Mouse (Mus musculus): ENCODE data around the gene Dlg2. TPM values are rescaled to one million over a fixed set of nuclear protein-coding genes. Genes with fewer than 3 reads are reported as not detected.

Gene Dlg2
- polyA plus RNA-seq, 1 experiment, result 1.3 TPM

- DNase-seq, result no peak
- H3K4me3 ChIP-seq (replicated peaks; ENCODE audit: extremely low read depth, low read depth, low read length), result no peak overlapping the region
- 82% methylated on average over 5 of the region's 5 CpGs for WGBS
These were observed 1527.4 kb downstream of the Dlg2 start for GRCm38 (mm10) chr7:92003769-92004455.

GRCm38 (mm10) chr7:92005681-92006425 is 1529.4 kb downstream of the Dlg2 start:
- TF ChIP-seq CTCF (IDR thresholded peaks at IDR 0.05; ENCODE audit: insufficient read depth, low read length) (no peak), POLR2A (IDR thresholded peaks at IDR 0.05; ENCODE audit: borderline replicate concordance, extremely low read depth, low read depth, low read length) (no peak)
- Histone ChIP-seq H3K4me1 (ENCODE audit: control insufficient read depth, insufficient read depth, low read length) (no peaks in the 10 kb centered on the region), H3K4me3 (replicated peaks; ENCODE audit: extremely low read depth, low read depth, low read length) (no peak overlapping the region)
- no peak for DNase-seq
- WGBS, result 74% methylated on average over 4 of the region's 4 CpGs

More at GRCm38 (mm10) chr7:92003769-92004455, 1527.4 kb downstream of the Dlg2 start:
- no peaks in the 10 kb centered on the region for H3K4me1 ChIP-seq (ENCODE audit: control insufficient read depth, insufficient read depth, low read length)
- no peak for TF ChIP-seq CTCF (IDR thresholded peaks at IDR 0.05; ENCODE audit: insufficient read depth, low read length)
- TF ChIP-seq POLR2A (IDR thresholded peaks at IDR 0.05; ENCODE audit: borderline replicate concordance, extremely low read depth, low read depth, low read length), result no peak

GRCm38 (mm10) chr7:92008702-92009101 is 1532.2 kb downstream of the Dlg2 start:
- Histone ChIP-seq H3K4me3 (replicated peaks; ENCODE audit: extremely low read depth, low read depth, low read length) (no peak overlapping the region), H3K4me1 (ENCODE audit: control insufficient read depth, insufficient read depth, low read length) (no peaks in the 10 kb centered on the region)
- TF ChIP-seq POLR2A (IDR thresholded peaks at IDR 0.05; ENCODE audit: borderline replicate concordance, extremely low read depth, low read depth, low read length) (no peak), CTCF (IDR thresholded peaks at IDR 0.05; ENCODE audit: insufficient read depth, low read length) (no peak)
- WGBS, result 89% methylated on average over 1 of the region's 1 CpGs
- no peak for DNase-seq

GRCm38 (mm10) chr7:92024928-92025327 is 1548.5 kb downstream of the Dlg2 start:
- DNase-seq, result no peak
- Histone ChIP-seq H3K4me1 (ENCODE audit: control insufficient read depth, insufficient read depth, low read length) (no peaks in the 10 kb centered on the region), H3K4me3 (replicated peaks; ENCODE audit: extremely low read depth, low read depth, low read length) (no peak overlapping the region)
- no peak for TF ChIP-seq POLR2A (IDR thresholded peaks at IDR 0.05; ENCODE audit: borderline replicate concordance, extremely low read depth, low read depth, low read length)
- no peak for TF ChIP-seq CTCF (IDR thresholded peaks at IDR 0.05; ENCODE audit: insufficient read depth, low read length)
- WGBS, result 70% methylated on average over 1 of the region's 1 CpGs

GRCm38 (mm10) chr7:92025465-92026056 is 1549.1 kb downstream of the Dlg2 start:
- no peak for TF ChIP-seq POLR2A (IDR thresholded peaks at IDR 0.05; ENCODE audit: borderline replicate concordance, extremely low read depth, low read depth, low read length)
- no peak for TF ChIP-seq CTCF (IDR thresholded peaks at IDR 0.05; ENCODE audit: insufficient read depth, low read length)
- no peak for DNase-seq
- Histone ChIP-seq H3K4me3 (replicated peaks; ENCODE audit: extremely low read depth, low read depth, low read length) (no peak overlapping the region), H3K4me1 (ENCODE audit: control insufficient read depth, insufficient read depth, low read length) (no peaks in the 10 kb centered on the region)
- 72% methylated on average over 2 of the region's 2 CpGs for WGBS

- 39% methylated on average over 7 of the region's 7 CpGs for WGBS
- TF ChIP-seq POLR2A (IDR thresholded peaks at IDR 0.05; ENCODE audit: borderline replicate concordance, extremely low read depth, low read depth, low read length) (no peak), CTCF (IDR thresholded peaks at IDR 0.05; ENCODE audit: insufficient read depth, low read length) (peak; percentile 73)
- H3K4me3 ChIP-seq (replicated peaks; ENCODE audit: extremely low read depth, low read depth, low read length), result no peak overlapping the region
- no peaks in the 10 kb centered on the region for H3K4me1 ChIP-seq (ENCODE audit: control insufficient read depth, insufficient read depth, low read length)
- peak; percentile 17 for DNase-seq
These were observed 1550.6 kb downstream of the Dlg2 start for GRCm38 (mm10) chr7:92027049-92027448.

GRCm38 (mm10) chr7:92034256-92034655 is 1557.8 kb downstream of the Dlg2 start:
- no peak overlapping the region for H3K4me3 ChIP-seq (replicated peaks; ENCODE audit: extremely low read depth, low read depth, low read length)
- 67% methylated on average over 2 of the region's 2 CpGs for WGBS
- TF ChIP-seq POLR2A (IDR thresholded peaks at IDR 0.05; ENCODE audit: borderline replicate concordance, extremely low read depth, low read depth, low read length), result no peak
- TF ChIP-seq CTCF (IDR thresholded peaks at IDR 0.05; ENCODE audit: insufficient read depth, low read length), result no peak
- no peaks in the 10 kb centered on the region for H3K4me1 ChIP-seq (ENCODE audit: control insufficient read depth, insufficient read depth, low read length)
- no peak for DNase-seq

- no peaks in the 10 kb centered on the region for H3K4me1 ChIP-seq (ENCODE audit: control insufficient read depth, insufficient read depth, low read length)
- no peak for TF ChIP-seq POLR2A (IDR thresholded peaks at IDR 0.05; ENCODE audit: borderline replicate concordance, extremely low read depth, low read depth, low read length)
- TF ChIP-seq CTCF (IDR thresholded peaks at IDR 0.05; ENCODE audit: insufficient read depth, low read length), result no peak
- DNase-seq, result no peak
- no peak overlapping the region for H3K4me3 ChIP-seq (replicated peaks; ENCODE audit: extremely low read depth, low read depth, low read length)
These were observed 1563.7 kb downstream of the Dlg2 start for GRCm38 (mm10) chr7:92040187-92040586.

- 26% methylated on average over 2 of the region's 2 CpGs for WGBS
- H3K4me1 ChIP-seq (ENCODE audit: control insufficient read depth, insufficient read depth, low read length), result no peaks in the 10 kb centered on the region
- no peak overlapping the region for H3K4me3 ChIP-seq (replicated peaks; ENCODE audit: extremely low read depth, low read depth, low read length)
- TF ChIP-seq CTCF (IDR thresholded peaks at IDR 0.05; ENCODE audit: insufficient read depth, low read length) (no peak), POLR2A (IDR thresholded peaks at IDR 0.05; ENCODE audit: borderline replicate concordance, extremely low read depth, low read depth, low read length) (no peak)
- no peak for DNase-seq
These were observed 1564.4 kb downstream of the Dlg2 start for GRCm38 (mm10) chr7:92040785-92041411.
